Mouse (Mus musculus) liver, embryonic 11.5 days (tissue): Measurements from ENCODE around the gene Tcl1b2. TPM values are rescaled to one million over a fixed set of nuclear protein-coding genes. Genes with fewer than 3 reads are reported as not detected.
"Not testable (repeated sequence)": the region's sequence is repeated elsewhere in the genome, so short reads cannot be mapped to it uniquely, and the experiment has no call there.

Source experiments
- ATAC-seq: fragments of 200-750 bp; cut with Nextera tagmentation; replicated peaks from 2 replicates; pipeline ENCODE4 v1.8.0; 2017; ENCODE audit warnings: moderate number of reproducible peaks, mild to moderate bottlenecking, moderate TSS enrichment, moderate library complexity; ENCODE audit not compliant: low FRiP score
- DNase-seq: peaks from one replicate; pipeline ENCODE4 v3.0.0-alpha.2; 2017; ENCODE audit warnings: low spot score
- H3K27ac ChIP-seq: fragments of 300-500 bp; sonication (generic); 2 replicates; pipeline ENCODE4 v1.5.1; 2014; ENCODE audit warnings: mild to moderate bottlenecking, low read depth, low read length, control low read depth
- H3K27me3 ChIP-seq: fragments of 300-500 bp; sonication (generic); replicated peaks from 2 replicates; pipeline ENCODE4 v1.6.1; 2014; ENCODE audit warnings: low read length, mixed read lengths; ENCODE audit not compliant: control insufficient read depth, insufficient read depth
- H3K36me3 ChIP-seq: fragments of 300-500 bp; sonication (generic); 2 replicates; pipeline ENCODE4 v1.6.1; 2014; ENCODE audit warnings: mild to moderate bottlenecking, low read length, moderate library complexity, mixed read lengths; ENCODE audit not compliant: control insufficient read depth, insufficient read depth
- H3K4me1 ChIP-seq: fragments of 300-500 bp; sonication (generic); replicated peaks from 2 replicates; pipeline ENCODE4 v1.6.1; 2014; ENCODE audit warnings: low read length, mixed read lengths; ENCODE audit not compliant: control insufficient read depth, insufficient read depth
- H3K4me2 ChIP-seq: fragments of 300-500 bp; sonication (generic); 2 replicates; pipeline ENCODE4 v1.6.1; 2014; ENCODE audit warnings: mild to moderate bottlenecking, control low read depth, moderate library complexity
- H3K4me3 ChIP-seq: fragments of 300-500 bp; sonication (generic); 2 replicates; pipeline ENCODE4 v1.5.1; 2014; ENCODE audit warnings: low read depth, low read length, control low read depth
- H3K9ac ChIP-seq: fragments of 300-500 bp; sonication (generic); 2 replicates; pipeline ENCODE4 v1.6.1; 2014; ENCODE audit warnings: low read depth, low read length, control low read depth
- H3K9me3 ChIP-seq: fragments of 300-500 bp; sonication (generic); 2 replicates; pipeline ENCODE4 v1.6.1; 2016; ENCODE audit warnings: low read length, inconsistent platforms, mixed read lengths; ENCODE audit not compliant: control insufficient read depth
- WGBS: fragments of 180-500 bp; shearing (Covaris S2); extraction: QIAGEN DNeasy Blood & Tissue Kit; methylation state at CpG from one replicate; pipeline ENCODE4 v1.1.7; 2014; 5-methylcytosine and 5-hydroxymethylcytosine counted together
- polyA plus RNA-seq: library from polyadenylated mRNA; unstranded; fragments of >200 nt; fragmentation: Nextera tagmentation; extraction: Ambion mirVana; gene quantifications from 2 replicates; pipeline ENCODE4 v1.2.1, GENCODE M21; 2014

The Tcl1b2 gene
- polyA plus RNA-seq, 1 experiment from 2014 or later = not detected

- Histone ChIP-seq H3K4me1 (no peaks in the 10 kb centered on the region; the same call in 1 of the 2 replicates), H3K4me2 (no peak overlapping the region), H3K9ac (no peak overlapping the region), H3K27me3 (no peaks in the 10 kb centered on the region), H3K9me3 (no peaks in the 10 kb centered on the region), H3K4me3 (no peak overlapping the region), H3K36me3 (no peaks in the 10 kb centered on the region), H3K27ac (no peak overlapping the region)
- no peak for DNase-seq
- 76% methylated on average over 1 of the region's 1 CpGs for WGBS
- ATAC-seq = no peak
Observed at GRCm38 (mm10) chr12:105116648-105117047, 29.2 kb upstream of the Tcl1b2 start.

- no peaks in the 10 kb centered on the region for H3K27me3 ChIP-seq
- H3K4me1 ChIP-seq = no peaks in the 10 kb centered on the region
- DNase-seq (no peak), ATAC-seq (no peak)
- no peak overlapping the region for H3K27ac ChIP-seq
- no peak overlapping the region for H3K4me3 ChIP-seq
- no peak overlapping the region for H3K4me2 ChIP-seq
- 83% methylated on average over 6 of the region's 6 CpGs for WGBS
- H3K9me3 ChIP-seq = no peaks in the 10 kb centered on the region
- no peaks in the 10 kb centered on the region for H3K36me3 ChIP-seq
- no peak overlapping the region for H3K9ac ChIP-seq
Observed at GRCm38 (mm10) chr12:105125362-105125761, 20.5 kb upstream of the Tcl1b2 start.

DNA sequence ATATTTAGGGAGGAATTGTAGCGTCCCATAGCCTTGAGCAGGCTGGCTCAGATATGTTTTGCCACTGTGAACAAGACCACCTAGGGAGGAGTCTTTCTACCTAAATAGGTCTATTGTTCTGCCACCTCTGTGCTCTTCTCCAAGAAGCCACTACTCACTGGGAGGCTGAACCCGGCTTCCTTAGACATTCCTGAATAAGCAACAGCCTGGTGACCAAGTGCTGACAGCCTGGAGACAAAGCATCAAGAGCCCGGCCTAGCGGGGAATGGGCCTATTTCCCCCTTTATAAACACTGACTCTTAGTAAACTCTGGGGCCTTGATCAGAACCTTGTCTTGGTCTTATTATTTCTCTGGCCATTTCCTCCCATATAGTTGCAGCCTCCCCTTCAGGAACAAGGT is 19.3 kb upstream of the Tcl1b2 start:
- no peaks in the 10 kb centered on the region for H3K36me3 ChIP-seq
- WGBS = 71% methylated on average over 4 of the region's 4 CpGs
- H3K27me3 ChIP-seq = no peaks in the 10 kb centered on the region
- DNase-seq = no peak
- H3K9me3 ChIP-seq = no peaks in the 10 kb centered on the region
- H3K4me2 ChIP-seq = no peak overlapping the region
- no peak overlapping the region for H3K4me3 ChIP-seq
- no peak for ATAC-seq
- H3K9ac ChIP-seq = no peak overlapping the region
- H3K4me1 ChIP-seq = no peaks in the 10 kb centered on the region
- H3K27ac ChIP-seq = no peak overlapping the region

- Histone ChIP-seq H3K4me2 (no peak overlapping the region), H3K9ac (no peak overlapping the region), H3K4me3 (no peak overlapping the region), H3K27ac (no peak overlapping the region), H3K36me3 (no peaks in the 10 kb centered on the region), H3K4me1 (no peaks in the 10 kb centered on the region), H3K9me3 (no peaks in the 10 kb centered on the region), H3K27me3 (no peaks in the 10 kb centered on the region)
- ATAC-seq (no peak), DNase-seq (no peak)
- 69% methylated on average over 2 of the region's 2 CpGs for WGBS
Observed at GRCm38 (mm10) chr12:105127607-105128006, 18.2 kb upstream of the Tcl1b2 start.

GRCm38 (mm10) chr12:105129494-105130205 is 16.2 kb upstream of the Tcl1b2 start:
- not testable (repeated sequence) for H3K4me1 ChIP-seq, H3K4me2 ChIP-seq, H3K27me3 ChIP-seq, H3K9me3 ChIP-seq, ATAC-seq, H3K9ac ChIP-seq, DNase-seq, H3K36me3 ChIP-seq, H3K27ac ChIP-seq, H3K4me3 ChIP-seq
- 47% methylated on average over 3 of the region's 3 CpGs for WGBS

DNA sequence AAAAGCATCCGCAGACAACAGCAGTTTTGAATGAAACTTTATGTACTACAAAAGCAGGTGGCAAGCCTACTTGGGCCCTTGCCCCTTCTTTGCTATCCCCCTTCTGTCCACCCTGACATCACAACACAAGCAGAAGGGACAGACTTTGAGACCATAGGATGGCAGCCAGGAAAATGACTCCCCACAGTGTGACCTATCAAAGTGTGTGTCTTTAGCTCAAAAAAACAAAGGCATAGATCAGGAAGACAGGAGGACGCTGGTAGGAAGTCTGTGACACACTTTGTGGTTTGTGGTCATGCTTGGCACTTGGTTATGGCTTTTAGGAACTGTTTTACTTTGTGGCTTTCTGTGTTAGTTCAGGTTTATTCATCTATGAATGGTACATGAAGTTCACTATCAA is 11.6 kb upstream of the Tcl1b2 start:
- WGBS = 57% methylated on average over 2 of the region's 2 CpGs
- H3K4me1 ChIP-seq, H3K27ac ChIP-seq, H3K9ac ChIP-seq, H3K4me2 ChIP-seq, ATAC-seq, H3K36me3 ChIP-seq, H3K27me3 ChIP-seq, H3K9me3 ChIP-seq, DNase-seq, H3K4me3 ChIP-seq: not testable (repeated sequence)

DNA sequence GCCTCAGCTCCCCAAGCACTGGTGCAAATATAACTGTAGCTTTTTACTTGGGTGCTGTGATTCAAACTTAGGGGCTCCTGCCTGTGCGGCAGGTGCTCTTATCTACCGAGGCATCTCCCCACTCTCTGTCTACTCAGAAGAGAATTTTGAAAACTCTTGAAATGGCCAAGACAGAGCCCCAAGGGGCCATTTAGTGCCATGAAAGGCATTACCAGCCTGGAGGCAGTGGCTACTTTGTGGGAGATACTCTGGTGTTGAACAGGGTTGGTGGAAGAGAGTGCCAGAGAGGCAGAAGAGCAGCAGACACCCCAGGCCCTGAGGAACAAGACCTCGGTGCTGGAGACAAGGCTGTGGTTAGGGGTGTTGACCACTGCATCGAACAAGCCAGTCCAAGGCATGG is 11.0 kb upstream of the Tcl1b2 start:
- WGBS = 65% methylated on average over 4 of the region's 4 CpGs
- H3K4me1 ChIP-seq, H3K9ac ChIP-seq, DNase-seq, H3K4me2 ChIP-seq, H3K36me3 ChIP-seq, H3K4me3 ChIP-seq, H3K27me3 ChIP-seq, H3K9me3 ChIP-seq, ATAC-seq, H3K27ac ChIP-seq: not testable (repeated sequence)

- H3K4me2 ChIP-seq, H3K27ac ChIP-seq, H3K36me3 ChIP-seq, H3K27me3 ChIP-seq, H3K9ac ChIP-seq, H3K4me1 ChIP-seq, H3K4me3 ChIP-seq, ATAC-seq, DNase-seq, H3K9me3 ChIP-seq: not testable (repeated sequence)
- WGBS = 74% methylated on average over 1 of the region's 1 CpGs
Observed at GRCm38 (mm10) chr12:105137729-105138128, 8.1 kb upstream of the Tcl1b2 start.

GRCm38 (mm10) chr12:105143096-105143495 is 2.7 kb upstream of the Tcl1b2 start:
- H3K4me1 ChIP-seq = no peaks in the 10 kb centered on the region
- no peak overlapping the region for H3K4me3 ChIP-seq
- H3K27me3 ChIP-seq = no peaks in the 10 kb centered on the region
- DNase-seq (no peak), ATAC-seq (no peak)
- no peak overlapping the region for H3K9ac ChIP-seq
- H3K36me3 ChIP-seq = no peaks in the 10 kb centered on the region
- H3K27ac ChIP-seq = no peak overlapping the region
- H3K9me3 ChIP-seq = no peaks in the 10 kb centered on the region
- WGBS = 83% methylated on average over 3 of the region's 3 CpGs
- no peak overlapping the region for H3K4me2 ChIP-seq
